In genomic region chr8:121951656-121952009, GRCm38 (mm10) we compare ENCODE assay signal across 8 mouse cellular contexts. TPM values are rescaled to one million over a fixed set of nuclear protein-coding genes. Genes with fewer than 3 reads are reported as not detected.
DNase-seq lines count a peak whose midpoint lies in the region; ATAC-seq and TF ChIP-seq lines count a peak whose summit lies in the region.

No protein-coding gene starts in this region.

- DNase-seq in liver, adult 2 months (ENCODE audit: extremely low read depth, low read depth, low spot score) = no peak
- DNase-seq in liver = no peak
- no peak for DNase-seq in embryonic facial prominence, embryonic 11.5 days (ENCODE audit: low spot score)
- DNase-seq in intestine, embryonic 14.5 days (ENCODE audit: low spot score) = no peak
- no peak for DNase-seq in layer of hippocampus, postnatal 14 days (ENCODE audit: low spot score in 2 of 2)
- no peak for DNase-seq in right cerebral cortex, postnatal 4 days

- peak overlapping the region; percentile 79 for H3K4me2 ChIP-seq in embryonic facial prominence, embryonic 11.5 days (ENCODE audit: low read depth, low read length)
- peak overlapping the region; percentile 88 for H3K4me2 ChIP-seq in intestine, embryonic 14.5 days (ENCODE audit: low read length)
- peak overlapping the region; percentile 95 for H3K4me2 ChIP-seq in neural tube, embryonic 14.5 days (ENCODE audit: low read depth, low read length)

- no peak overlapping the region for H3K27ac ChIP-seq in liver, adult 2 months (replicated peaks; ENCODE audit: insufficient read depth, low read depth, low read length)
- H3K27ac ChIP-seq in embryonic facial prominence, embryonic 11.5 days (replicated peaks; ENCODE audit: low read depth, low read length) = no peak overlapping the region; the same call in 1 of the 2 replicates
- H3K27ac ChIP-seq in intestine, embryonic 14.5 days (ENCODE audit: low read depth) = no peak overlapping the region; the same call in 1 of the 2 replicates
- peak overlapping the region; percentile 96; the same call in 1 of the 2 replicates for H3K27ac ChIP-seq in neural tube, embryonic 14.5 days (ENCODE audit: low read depth, low read length)

- no peak for ATAC-seq in embryonic facial prominence, embryonic 11.5 days (replicated peaks; ENCODE audit: insufficient number of reproducible peaks, low FRiP score, low TSS enrichment, low read depth)
- ATAC-seq in intestine, embryonic 14.5 days (replicated peaks; ENCODE audit: low FRiP score, low TSS enrichment, low read depth) = no peak
- no peak for ATAC-seq in neural tube, embryonic 14.5 days (ENCODE audit: low read depth)
- no peak for ATAC-seq in frontal cortex, adult (ENCODE audit: low TSS enrichment)

- peaks cover 16% of the 10 kb centered on the region; the same call in 1 of the 2 replicates for H3K79me2 ChIP-seq in liver, adult 2 months (ENCODE audit: control insufficient read depth, insufficient read depth, low read length)

- H3K9me3 ChIP-seq in embryonic facial prominence, embryonic 11.5 days (replicated peaks; ENCODE audit: control insufficient read depth, low read length) = no peaks in the 10 kb centered on the region
- no peaks in the 10 kb centered on the region for H3K9me3 ChIP-seq in intestine, embryonic 14.5 days (ENCODE audit: control insufficient read depth, low read length)
- no peaks in the 10 kb centered on the region for H3K9me3 ChIP-seq in neural tube, embryonic 14.5 days (ENCODE audit: control insufficient read depth, low read length)

- WGBS in liver, adult 2 months = 15% methylated on average over 7 of the region's 7 CpGs
- WGBS in embryonic facial prominence, embryonic 11.5 days = 44% methylated on average over 7 of the region's 7 CpGs
- 25% methylated on average over 7 of the region's 7 CpGs for WGBS in intestine, embryonic 14.5 days
- WGBS in neural tube, embryonic 14.5 days = 35% methylated on average over 7 of the region's 7 CpGs

- no peaks in the 10 kb centered on the region for H3K36me3 ChIP-seq in liver, adult 2 months (ENCODE audit: control insufficient read depth, insufficient read depth, low read length)
- no peaks in the 10 kb centered on the region for H3K36me3 ChIP-seq in embryonic facial prominence, embryonic 11.5 days (replicated peaks; ENCODE audit: control insufficient read depth, insufficient read depth, low read depth, low read length)
- peaks cover 39% of the 10 kb centered on the region for H3K36me3 ChIP-seq in intestine, embryonic 14.5 days (ENCODE audit: control insufficient read depth, insufficient read depth, low read length)
- peaks cover 9% of the 10 kb centered on the region; the same call in 1 of the 2 replicates for H3K36me3 ChIP-seq in neural tube, embryonic 14.5 days (ENCODE audit: control insufficient read depth, insufficient read depth, low read length)

- H3K4me1 ChIP-seq in liver, adult 2 months (ENCODE audit: control insufficient read depth, insufficient read depth, low read length) = peaks cover 17% of the 10 kb centered on the region
- peaks cover 4% of the 10 kb centered on the region; the same call in 1 of the 2 replicates for H3K4me1 ChIP-seq in embryonic facial prominence, embryonic 11.5 days (ENCODE audit: control insufficient read depth, insufficient read depth, low read length)
- peaks cover 35% of the 10 kb centered on the region for H3K4me1 ChIP-seq in intestine, embryonic 14.5 days (replicated peaks; ENCODE audit: control insufficient read depth, insufficient read depth, low read length)
- H3K4me1 ChIP-seq in neural tube, embryonic 14.5 days (ENCODE audit: control insufficient read depth, insufficient read depth, low read length) = peaks cover 30% of the 10 kb centered on the region

- TF ChIP-seq CTCF in liver, adult 2 months (IDR thresholded peaks at IDR 0.05; ENCODE audit: low read depth, low read length) = no peak

- no peak for TF ChIP-seq POLR2A in liver, adult 2 months (IDR thresholded peaks at IDR 0.05; ENCODE audit: extremely low read depth, insufficient read depth, low read length)

- peak overlapping the region; percentile 77; the same call in 1 of the 2 replicates for H3K4me3 ChIP-seq in liver, adult 2 months (ENCODE audit: insufficient read depth, low read depth, low read length)
- peak overlapping the region; percentile 95 for H3K4me3 ChIP-seq in embryonic facial prominence, embryonic 11.5 days (ENCODE audit: low read depth, low read length)
- H3K4me3 ChIP-seq in intestine, embryonic 14.5 days (ENCODE audit: low read depth, low read length) = peak overlapping the region; percentile 47
- peak overlapping the region; percentile 78 for H3K4me3 ChIP-seq in neural tube, embryonic 14.5 days (ENCODE audit: low read depth, low read length)

- H3K27me3 ChIP-seq in liver, adult 2 months (ENCODE audit: control insufficient read depth, insufficient read depth, low read length) = no peaks in the 10 kb centered on the region
- H3K27me3 ChIP-seq in embryonic facial prominence, embryonic 11.5 days (ENCODE audit: control insufficient read depth, insufficient read depth, low read length) = no peaks in the 10 kb centered on the region
- H3K27me3 ChIP-seq in intestine, embryonic 14.5 days (replicated peaks; ENCODE audit: control insufficient read depth, insufficient read depth, low read length) = no peaks in the 10 kb centered on the region
- H3K27me3 ChIP-seq in neural tube, embryonic 14.5 days (ENCODE audit: control insufficient read depth, insufficient read depth, low read length) = no peaks in the 10 kb centered on the region

- peak overlapping the region; percentile 11; the same call in 1 of the 2 replicates for H3K9ac ChIP-seq in liver, adult 2 months (ENCODE audit: low read depth, low read length)
- peak overlapping the region; percentile 98 for H3K9ac ChIP-seq in embryonic facial prominence, embryonic 11.5 days (replicated peaks; ENCODE audit: low read length)
- H3K9ac ChIP-seq in intestine, embryonic 14.5 days (ENCODE audit: low read length) = peak overlapping the region; percentile 88
- peak overlapping the region; percentile 99 for H3K9ac ChIP-seq in neural tube, embryonic 14.5 days (replicated peaks; ENCODE audit: low read depth, low read length)

RNA-seq across cellular contexts. Expression of gene Banp, which starts 2.1 kb away (rescaled TPM):
- 9.8 and 19.7 TPM in 2 replicates for total RNA-seq in liver, adult 2 months (2014; rRNA removed)
- 24.5 and 38.2 TPM in 2 replicates for polyA plus RNA-seq in liver, adult 2 months (2012; rRNA removed)
- 50.5 and 56.2 TPM in 2 replicates for polyA plus RNA-seq in embryonic facial prominence, embryonic 11.5 days (2014; fragmentation: Nextera tagmentation; extraction: Ambion mirVana)
- polyA plus RNA-seq in intestine, embryonic 14.5 days (2014; fragmentation: Nextera tagmentation; extraction: Ambion mirVana) = 36.6 and 41.1 TPM in 2 replicates
- polyA plus RNA-seq in neural tube, embryonic 14.5 days (2014; fragmentation: Nextera tagmentation; extraction: Ambion mirVana) = 47.2 and 53.9 TPM in 2 replicates
- total RNA-seq in layer of hippocampus, postnatal 14 days (2021) = 10 to 100 TPM; 27.1 to 43.0 TPM

RNA-seq across cellular contexts. Expression of gene Car5a, which starts 6.9 kb away (rescaled TPM):
- total RNA-seq in liver, adult 2 months (2014; rRNA removed) = 90.5 and 92.0 TPM in 2 replicates
- polyA plus RNA-seq in liver, adult 2 months (2012; rRNA removed) = 203 and 352 TPM in 2 replicates
- not detected in 2 replicates for polyA plus RNA-seq in embryonic facial prominence, embryonic 11.5 days (2014; fragmentation: Nextera tagmentation; extraction: Ambion mirVana)
- polyA plus RNA-seq in intestine, embryonic 14.5 days (2014; fragmentation: Nextera tagmentation; extraction: Ambion mirVana) = not detected in 2 replicates
- polyA plus RNA-seq in neural tube, embryonic 14.5 days (2014; fragmentation: Nextera tagmentation; extraction: Ambion mirVana) = 0.16 TPM in 1 of 2 replicates, not detected in the other
- total RNA-seq in layer of hippocampus, postnatal 14 days (2021) = not detected

RNA-seq across cellular contexts. Expression of gene Slc7a5, which starts 44.1 kb away (rescaled TPM):
- 1.1 and 1.9 TPM in 2 replicates for total RNA-seq in liver, adult 2 months (2014; rRNA removed)
- polyA plus RNA-seq in liver, adult 2 months (2012; rRNA removed) = 2.3 and 4.5 TPM in 2 replicates
- polyA plus RNA-seq in embryonic facial prominence, embryonic 11.5 days (2014; fragmentation: Nextera tagmentation; extraction: Ambion mirVana) = 17.7 and 19.7 TPM in 2 replicates
- 19.8 and 26.4 TPM in 2 replicates for polyA plus RNA-seq in intestine, embryonic 14.5 days (2014; fragmentation: Nextera tagmentation; extraction: Ambion mirVana)
- polyA plus RNA-seq in neural tube, embryonic 14.5 days (2014; fragmentation: Nextera tagmentation; extraction: Ambion mirVana) = 38.1 and 50.7 TPM in 2 replicates
- 100 to 1,000 TPM; 133 to 140 TPM for total RNA-seq in layer of hippocampus, postnatal 14 days (2021)

Comparison
In these comparisons a context has a peak if more than half of its experiments do, and no peak if none do; other contexts are left out.
1. H3K9ac ChIP-seq: peak in every context shown above with its lines; median percentile 99 in neural tube, embryonic 14.5 days; 98 in embryonic facial prominence, embryonic 11.5 days; 88 in intestine, embryonic 14.5 days; 11 in liver, adult 2 months.
2. RNA of gene Car5a, which starts 6.9 kb away (polyA plus RNA-seq): 203 to 352 TPM in liver, adult 2 months; 0.16 TPM in neural tube, embryonic 14.5 days, not detected in intestine, embryonic 14.5 days and not detected in embryonic facial prominence, embryonic 11.5 days; every median in the first group is over 100 times any median in the second.
3. Peak in every context shown above with its lines, with median percentiles within 50 percentile points of each other: H3K4me3 ChIP-seq and H3K4me2 ChIP-seq.